Mouse (Mus musculus) cerebellum, postnatal 25 days (tissue): ENCODE results near the gene Gm26938.
A peak's percentile ranks its signal among the peaks of the same experiment; 100 is the strongest.

ENCODE experiments used
- DNase-seq, 2 experiments: peaks; one replicate each; pipeline ENCODE4 v3.0.0; 2021; ENCODE audit warnings: mixed read lengths in 2 of 2

Gm26938 gene

GRCm38 (mm10) chr5:139793338-139794089 lies 32.7 kb downstream of the Gm26938 start:
- DNase-seq = no peak

DNA sequence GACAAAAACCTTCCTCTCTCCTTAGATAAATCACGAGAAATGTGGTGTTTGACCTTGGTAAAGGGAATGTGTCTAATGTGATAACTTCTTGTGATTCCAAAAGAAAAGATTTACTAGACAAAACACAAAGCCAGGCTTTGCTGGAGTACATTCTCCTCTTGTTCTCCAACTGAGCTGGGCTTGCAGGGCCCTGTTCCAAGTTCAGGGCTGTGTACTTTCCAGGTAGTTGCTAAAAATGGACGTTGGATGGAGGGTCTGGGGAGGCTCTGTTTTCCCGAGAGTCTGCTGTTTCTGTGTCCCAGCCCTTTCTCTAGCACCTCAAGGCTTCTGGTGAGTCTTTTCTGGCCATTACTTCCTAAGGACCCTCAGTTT lies 33.3 kb downstream of the Gm26938 start:
- no peak for DNase-seq

GRCm38 (mm10) chr5:139792159-139792775 lies 33.9 kb downstream of the Gm26938 start:
- DNase-seq = no peak

- DNase-seq = peak; percentile 84 to 91
Measured at GRCm38 (mm10) chr5:139791227-139792158, 34.7 kb downstream of the Gm26938 start, which contains the start of gene Mafk. Mafk (plus strand) TSS chr5:139791513.

GRCm38 (mm10) chr5:139789466-139789865 lies 36.7 kb downstream of the Gm26938 start:
- no peak for DNase-seq

- no peak for DNase-seq
Measured at GRCm38 (mm10) chr5:139781406-139781805, 44.8 kb downstream of the Gm26938 start.

DNA sequence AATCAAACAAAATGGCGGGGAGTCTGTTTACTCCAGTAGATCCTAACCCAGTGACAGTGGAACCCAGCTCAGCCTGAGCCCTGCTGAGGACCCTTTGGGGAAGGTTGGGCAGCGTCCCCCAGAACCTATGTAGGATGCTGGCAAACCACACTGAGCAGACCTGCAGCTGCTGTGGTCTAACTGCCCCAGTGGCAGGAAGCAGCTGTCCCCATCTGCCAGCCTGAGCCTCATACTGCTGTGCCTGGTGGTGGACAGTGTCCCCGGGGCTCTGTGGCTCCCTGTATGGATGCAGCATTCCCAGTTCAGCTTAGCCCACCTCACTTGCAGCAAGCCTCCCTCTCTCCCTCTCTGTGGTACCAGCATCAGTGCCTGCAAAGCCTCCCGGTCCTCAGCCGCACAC lies 49.2 kb downstream of the Gm26938 start:
- no peak for DNase-seq

GRCm38 (mm10) chr5:139775216-139775926 lies 50.8 kb downstream of the Gm26938 start, which contains the start of gene Ints1:
Ints1 (minus strand) TSS chr5:139775674.
- DNase-seq = peak; percentile 96 to 99

- DNase-seq = peak in 1 of 2 experiments; percentile 6
Measured at GRCm38 (mm10) chr5:139768216-139768615, 58.0 kb downstream of the Gm26938 start.

GRCm38 (mm10) chr5:139764296-139764695 lies 61.9 kb downstream of the Gm26938 start:
- DNase-seq = peak in 1 of 2 experiments; percentile 58

DNA sequence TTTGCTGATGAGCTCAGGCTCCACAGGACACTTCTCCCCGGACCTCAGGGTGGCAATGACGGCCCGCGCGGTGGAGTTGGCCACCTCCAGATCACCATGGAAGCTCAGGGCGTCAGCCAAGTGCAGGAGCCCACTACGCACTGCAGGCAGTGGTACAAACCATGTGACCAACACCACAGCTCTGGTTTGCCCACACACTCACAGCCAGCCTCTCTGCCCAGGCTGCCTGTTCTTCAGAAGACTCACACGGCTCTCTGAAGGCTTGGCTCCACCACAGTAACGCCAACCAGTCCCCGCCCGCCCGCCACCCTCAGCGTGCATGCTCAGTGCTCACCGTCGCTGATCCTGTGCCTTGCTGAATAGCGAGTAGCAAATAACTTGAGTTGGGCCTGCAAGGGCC lies 68.1 kb downstream of the Gm26938 start:
- DNase-seq = no peak
